Mouse (Mus musculus) midbrain, embryonic 14.5 days (tissue): ENCODE results near the gene Prr14l. TPM values are rescaled to one million over a fixed set of nuclear protein-coding genes. Genes with fewer than 3 reads are reported as not detected.
A peak's percentile ranks its signal among the peaks of the same experiment; 100 is the strongest.
"Not testable (repeated sequence)": the region's sequence is repeated elsewhere in the genome, so short reads cannot be mapped to it uniquely, and the experiment has no call there.

Experiments used
- ATAC-seq: fragments of 200-750 bp; cut with Nextera tagmentation; 2 replicates; pipeline ENCODE4 v1.8.0; 2017; ENCODE audit warnings: moderate number of reproducible peaks, moderate library complexity; ENCODE audit not compliant: low FRiP score, low TSS enrichment
- DNase-seq: peaks from one replicate; pipeline ENCODE4 v3.0.0-alpha.2; 2015
- H3K27ac ChIP-seq: fragments of 300-500 bp; sonication (generic); replicated peaks from 2 replicates; pipeline ENCODE4 v1.5.1; 2014; ENCODE audit warnings: mild to moderate bottlenecking, low read depth, low read length, moderate library complexity
- H3K27me3 ChIP-seq: fragments of 300-500 bp; sonication (generic); 2 replicates; pipeline ENCODE4 v1.6.1; 2014; ENCODE audit warnings: low read length, control low read depth, mixed read lengths; ENCODE audit not compliant: control insufficient read depth, insufficient read depth
- H3K36me3 ChIP-seq: fragments of 300-500 bp; sonication (generic); 2 replicates; pipeline ENCODE4 v1.6.1; 2014; ENCODE audit warnings: low read length, control low read depth; ENCODE audit not compliant: control insufficient read depth, insufficient read depth
- H3K4me1 ChIP-seq: fragments of 300-500 bp; sonication (generic); 2 replicates; pipeline ENCODE4 v1.6.1; 2014; ENCODE audit warnings: mild to moderate bottlenecking, antibody characterized with exemption, low read length, control low read depth; ENCODE audit not compliant: control insufficient read depth, insufficient read depth
- H3K4me2 ChIP-seq: fragments of 300-500 bp; sonication (generic); 2 replicates; pipeline ENCODE4 v1.6.1; 2014; ENCODE audit warnings: mild to moderate bottlenecking, low read length, moderate library complexity
- H3K4me3 ChIP-seq: fragments of 300-500 bp; sonication (generic); replicated peaks from 2 replicates; pipeline ENCODE4 v1.5.1; 2014; ENCODE audit warnings: low read depth, low read length
- H3K9ac ChIP-seq: fragments of 300-500 bp; sonication (generic); replicated peaks from 2 replicates; pipeline ENCODE4 v1.6.1; 2014; ENCODE audit warnings: mild to moderate bottlenecking, low read length, moderate library complexity
- H3K9me3 ChIP-seq: fragments of 300-500 bp; sonication (generic); 2 replicates; pipeline ENCODE4 v1.6.1; 2016; ENCODE audit warnings: low read length, control low read depth, mixed read lengths; ENCODE audit not compliant: control insufficient read depth
- WGBS: fragments of 180-500 bp; shearing (Covaris S2); extraction: QIAGEN DNeasy Blood & Tissue Kit; methylation state at CpG from one replicate; pipeline ENCODE4 v1.1.7; 2014; 5-methylcytosine and 5-hydroxymethylcytosine counted together
- polyA plus RNA-seq: library from polyadenylated mRNA; unstranded; fragments of >200 nt; fragmentation: Nextera tagmentation; extraction: Ambion mirVana; gene quantifications from 2 replicates; pipeline ENCODE4 v1.2.1, GENCODE M21; 2014

Gene Prr14l
- polyA plus RNA-seq, 1 experiment from 2014 or later: 15.8 TPM

DNA sequence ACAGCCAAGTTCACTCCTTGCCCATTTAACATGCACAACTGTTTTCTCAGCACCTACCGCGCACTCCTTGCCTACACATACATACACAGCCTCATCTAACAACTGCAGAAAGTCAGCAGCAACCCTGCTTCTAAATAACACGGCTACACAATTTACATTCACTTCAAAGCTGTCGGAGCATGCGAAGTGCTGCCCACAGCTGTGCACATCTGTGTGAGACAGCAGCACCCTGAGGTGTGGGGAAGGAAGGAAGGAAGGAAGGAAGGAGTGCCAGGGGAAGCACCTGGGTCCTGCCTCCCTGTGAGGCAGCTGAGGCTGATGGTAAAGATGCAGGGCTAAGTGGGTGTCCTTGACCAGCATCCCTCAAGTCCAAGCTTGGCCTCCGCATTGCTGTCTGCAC is 105.1 kb downstream of the Prr14l start:
- Histone ChIP-seq H3K4me3 (no peak overlapping the region), H3K27me3 (no peaks in the 10 kb centered on the region), H3K36me3 (no peaks in the 10 kb centered on the region), H3K27ac (no peak overlapping the region), H3K4me2 (no peak overlapping the region), H3K4me1 (0 out of 2 replicates have a peak, but pooled peaks cover 4% of the 10 kb centered on the region), H3K9me3 (no peaks in the 10 kb centered on the region), H3K9ac (no peak overlapping the region)
- DNase-seq (no peak), ATAC-seq (no peak)
- 93% methylated on average over 6 of the region's 6 CpGs for WGBS

- peak; percentile 75 for DNase-seq
Observed at GRCm38 (mm10) chr5:32747650-32748375, 106.2 kb downstream of the Prr14l start.

GRCm38 (mm10) chr5:32745705-32746655 is 108.1 kb downstream of the Prr14l start:
- Histone ChIP-seq H3K36me3 (no peaks in the 10 kb centered on the region), H3K4me2 (peak overlapping the region; percentile 21), H3K9ac (no peak overlapping the region), H3K27me3 (no peaks in the 10 kb centered on the region), H3K27ac (0 out of 2 replicates have a peak overlapping the region, but pooled peaks have one; percentile 26), H3K9me3 (no peaks in the 10 kb centered on the region), H3K4me1 (0 out of 2 replicates have a peak, but pooled peaks cover 7% of the 10 kb centered on the region), H3K4me3 (no peak overlapping the region)
- ATAC-seq: no peak
- WGBS: 13% methylated on average over 9 of the region's 10 CpGs
- peak; percentile 50 for DNase-seq

More at GRCm38 (mm10) chr5:32747650-32748375, 106.2 kb downstream of the Prr14l start:
- Histone ChIP-seq H3K36me3 (no peaks in the 10 kb centered on the region), H3K27me3 (no peaks in the 10 kb centered on the region), H3K9ac (no peak overlapping the region), H3K4me2 (no peak overlapping the region), H3K4me1 (0 out of 2 replicates have a peak, but pooled peaks cover 4% of the 10 kb centered on the region), H3K27ac (no peak overlapping the region), H3K9me3 (no peaks in the 10 kb centered on the region), H3K4me3 (no peak overlapping the region)
- WGBS: 67% methylated on average over 6 of the region's 6 CpGs
- ATAC-seq: no peak

- 55% methylated on average over 9 of the region's 9 CpGs for WGBS
- Histone ChIP-seq H3K4me1 (0 out of 2 replicates have a peak, but pooled peaks cover 7% of the 10 kb centered on the region), H3K4me2 (no peak overlapping the region), H3K9ac (no peak overlapping the region; the same call in 1 of the 2 replicates), H3K27me3 (no peaks in the 10 kb centered on the region), H3K36me3 (no peaks in the 10 kb centered on the region), H3K4me3 (no peak overlapping the region), H3K27ac (peak overlapping the region; percentile 70), H3K9me3 (no peaks in the 10 kb centered on the region)
- ATAC-seq: no peak
- peak; percentile 69 for DNase-seq
Observed at GRCm38 (mm10) chr5:32742149-32742548, 111.9 kb downstream of the Prr14l start.

GRCm38 (mm10) chr5:32741377-32741776 is 112.7 kb downstream of the Prr14l start:
- H3K9ac ChIP-seq: not testable (repeated sequence)

DNA sequence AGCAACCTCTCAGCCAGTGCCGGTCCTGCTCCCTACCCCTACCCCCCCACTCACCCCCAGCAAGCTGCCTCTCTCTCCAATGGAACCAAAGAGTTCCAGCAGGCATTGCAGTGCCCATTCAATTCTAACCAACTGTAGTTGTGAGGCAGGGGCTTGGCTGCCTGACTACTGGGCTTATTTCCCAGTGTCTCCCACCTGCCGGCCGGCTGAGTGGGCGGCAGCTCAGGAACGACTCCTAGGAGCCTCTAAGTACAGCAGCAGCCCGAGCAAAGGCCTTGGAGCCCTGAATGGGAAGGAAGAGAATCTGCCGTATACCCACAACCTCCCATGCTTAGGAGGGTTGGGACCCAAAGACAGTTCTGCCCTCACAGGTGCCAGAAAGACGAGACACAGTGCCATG is 113.2 kb downstream of the Prr14l start:
- peak overlapping the region; percentile 52; the same call in 1 of the 2 replicates for H3K27ac ChIP-seq
- H3K4me2 ChIP-seq, H3K9ac ChIP-seq, ATAC-seq, H3K9me3 ChIP-seq, H3K4me1 ChIP-seq, H3K27me3 ChIP-seq, DNase-seq, H3K4me3 ChIP-seq, H3K36me3 ChIP-seq: not testable (repeated sequence)
- 88% methylated on average over 8 of the region's 8 CpGs for WGBS

More at GRCm38 (mm10) chr5:32741377-32741776, 112.7 kb downstream of the Prr14l start:
- not testable (repeated sequence) for H3K36me3 ChIP-seq, H3K4me3 ChIP-seq, H3K27me3 ChIP-seq, H3K4me2 ChIP-seq, H3K9me3 ChIP-seq, H3K4me1 ChIP-seq
- peak; percentile 6; the same call in 1 of the 2 replicates for ATAC-seq
- H3K27ac ChIP-seq: peak overlapping the region; percentile 70
- 59% methylated on average over 4 of the region's 4 CpGs for WGBS
- DNase-seq: peak; percentile 29

GRCm38 (mm10) chr5:32740138-32740537 is 113.9 kb downstream of the Prr14l start:
- DNase-seq (no peak), ATAC-seq (no peak)
- H3K27me3 ChIP-seq: no peaks in the 10 kb centered on the region
- H3K36me3 ChIP-seq: peaks cover 7% of the 10 kb centered on the region; the same call in 1 of the 2 replicates
- no peak overlapping the region for H3K4me2 ChIP-seq
- H3K9ac ChIP-seq: no peak overlapping the region
- H3K27ac ChIP-seq: peak overlapping the region; percentile 37
- WGBS: 98% methylated on average over 3 of the region's 3 CpGs
- no peaks in the 10 kb centered on the region for H3K9me3 ChIP-seq
- H3K4me1 ChIP-seq: 0 out of 2 replicates have a peak, but pooled peaks cover 7% of the 10 kb centered on the region
- no peak overlapping the region for H3K4me3 ChIP-seq
